Comparison of ENCODE assay signal across 28 mouse cellular contexts in the genomic region with DNA sequence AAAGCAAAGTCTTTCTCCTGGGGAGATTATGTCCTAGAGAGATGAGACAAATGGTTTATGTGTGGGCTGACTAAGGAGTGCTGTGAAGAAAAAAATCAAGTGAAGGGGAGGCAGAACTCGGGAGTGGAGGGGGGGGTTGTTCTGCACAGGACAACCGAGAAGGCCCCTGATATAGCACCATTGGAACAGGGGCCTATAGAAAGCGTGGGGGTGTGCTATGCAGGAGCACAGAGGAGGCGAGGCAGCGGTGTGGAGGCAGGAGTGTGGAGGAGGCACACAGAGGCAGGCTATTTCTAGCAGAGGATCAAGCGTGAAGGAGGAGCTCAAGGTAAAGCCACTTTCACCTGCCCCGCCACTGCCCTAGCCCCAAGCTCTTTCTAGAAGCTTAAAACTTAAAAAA.
A peak's percentile ranks its signal among the peaks of the same experiment; 100 is the strongest.
DNase-seq lines count a peak whose midpoint lies in the region; ATAC-seq and TF ChIP-seq lines count a peak whose summit lies in the region.
"Had no signal": no experiment of that assay in that cellular context is flagged by ENCODE, and none has a peak within 500 bp of the region (broad histone marks: within the 10 kb centered on the region; RNA-seq: fewer than 3 reads in every experiment).

No protein-coding gene starts in this region.

- intact Hi-C loops in left cerebral cortex, adult 2 months (cut with DNase I): no loop called here

- ATAC-seq in midbrain, embryonic 13.5 days: 0 out of 2 replicates have a peak, but pooled peaks have one; percentile 27
- ATAC-seq in midbrain, embryonic 15.5 days (replicated peaks): no peak
- ATAC-seq: forebrain, embryonic 14.5 days; intestine, postnatal 0 days; Patski had no signal

- H3K4me1 ChIP-seq in midbrain, embryonic 13.5 days (replicated peaks): no peaks in the 10 kb centered on the region
- no peaks in the 10 kb centered on the region for H3K4me1 ChIP-seq in midbrain, embryonic 15.5 days
- H3K4me1 ChIP-seq in embryonic facial prominence, embryonic 10.5 days: peaks cover under 1% of the 10 kb centered on the region; the same call in 1 of the 2 replicates
- H3K4me1 ChIP-seq: embryonic facial prominence, embryonic 12.5 days; heart, embryonic 12.5 days; limb, embryonic 12.5 days; liver, embryonic 15.5 days; neural tube, embryonic 15.5 days; stomach, embryonic 15.5 days had no signal

- no peak for TF ChIP-seq CTCF in left cerebral cortex, adult 2 months (IDR thresholded peaks at IDR 0.05)

- no peak overlapping the region for H3K9ac ChIP-seq in midbrain, embryonic 13.5 days (replicated peaks)
- no peak overlapping the region for H3K9ac ChIP-seq in midbrain, embryonic 15.5 days
- H3K9ac ChIP-seq: embryonic facial prominence, embryonic 12.5 days; heart, embryonic 12.5 days; hindbrain, embryonic 14.5 days; limb, embryonic 12.5 days; liver, embryonic 15.5 days; lung, embryonic 14.5 days; neural tube, embryonic 15.5 days; stomach, embryonic 15.5 days had no signal

- H3K4me2 ChIP-seq in midbrain, embryonic 13.5 days (replicated peaks): no peak overlapping the region
- H3K4me2 ChIP-seq in midbrain, embryonic 15.5 days: no peak overlapping the region
- H3K4me2 ChIP-seq: embryonic facial prominence, embryonic 12.5 days; heart, embryonic 12.5 days; hindbrain, embryonic 14.5 days; limb, embryonic 12.5 days; liver, embryonic 15.5 days; lung, embryonic 14.5 days; neural tube, embryonic 15.5 days; stomach, embryonic 15.5 days had no signal

- peak overlapping the region; percentile 15; the same call in 1 of the 2 replicates for H3K27ac ChIP-seq in left cerebral cortex, adult 2 months
- H3K27ac ChIP-seq in midbrain, embryonic 13.5 days: no peak overlapping the region
- no peak overlapping the region for H3K27ac ChIP-seq in midbrain, embryonic 15.5 days
- H3K27ac ChIP-seq in embryonic facial prominence, embryonic 10.5 days (replicated peaks): 0 out of 2 replicates have a peak overlapping the region, but pooled peaks have one; percentile 14
- H3K27ac ChIP-seq: embryonic facial prominence, embryonic 12.5 days; gastrocnemius, adult 2 months; heart, adult 2 months; hindbrain, embryonic 14.5 days; limb, embryonic 12.5 days; liver, embryonic 15.5 days; neural tube, embryonic 15.5 days; stomach, embryonic 15.5 days had no signal

- WGBS in midbrain, embryonic 13.5 days: 40% methylated on average over 7 of the region's 7 CpGs
- WGBS in midbrain, embryonic 15.5 days: 31% methylated on average over 7 of the region's 7 CpGs
- 64% methylated on average over 7 of the region's 7 CpGs for whole genome bisulfite sequencing in embryonic facial prominence, embryonic 10.5 days

- peaks cover 2% of the 10 kb centered on the region; the same call in 1 of the 2 replicates for H3K27me3 ChIP-seq in midbrain, embryonic 13.5 days
- no peaks in the 10 kb centered on the region for H3K27me3 ChIP-seq in midbrain, embryonic 15.5 days (replicated peaks)
- H3K27me3 ChIP-seq in embryonic facial prominence, embryonic 10.5 days (replicated peaks; ENCODE audit: low read depth, poor library complexity, severe bottlenecking): no peaks in the 10 kb centered on the region
- H3K27me3 ChIP-seq: embryonic facial prominence, embryonic 12.5 days; heart, embryonic 12.5 days; limb, embryonic 12.5 days; liver, embryonic 15.5 days; neural tube, embryonic 15.5 days; Patski; stomach, embryonic 15.5 days had no signal

- no peak overlapping the region for H3K4me3 ChIP-seq in left cerebral cortex, adult 2 months
- H3K4me3 ChIP-seq in midbrain, embryonic 13.5 days (replicated peaks): no peak overlapping the region
- H3K4me3 ChIP-seq in midbrain, embryonic 15.5 days: no peak overlapping the region
- H3K4me3 ChIP-seq in embryonic facial prominence, embryonic 10.5 days: no peak overlapping the region
- H3K4me3 ChIP-seq: embryonic facial prominence, embryonic 12.5 days; gastrocnemius, adult 2 months; heart, adult 2 months; heart, embryonic 12.5 days; limb, embryonic 12.5 days; liver, embryonic 15.5 days; neural tube, embryonic 15.5 days; stomach, embryonic 15.5 days had no signal

- peak; percentile 40 for DNase-seq in kidney, adult 11 months
- no peak for DNase-seq in kidney, adult 9 months
- peak; percentile 19 to 20 for DNase-seq in left cerebral cortex, adult 2 months (ENCODE audit: extremely low spot score in 1 of 2, low spot score in 2 of 2)
- DNase-seq in left cerebral cortex, adult 11 months (ENCODE audit: low spot score): no peak
- no peak for DNase-seq in embryonic facial prominence, embryonic 10.5 days (ENCODE audit: low spot score)
- DNase-seq: adrenal gland, postnatal 10 days; cerebellum, adult 11 months; cerebellum, adult 9-10 months; cerebellum, postnatal 36 days; gastrocnemius, adult 2 months; gastrocnemius, postnatal 36 days; heart, adult 2 months; layer of hippocampus, adult 9-11 months; lung, embryonic 14.5 days; lung, postnatal 14 days; retina, postnatal 1 day had no signal

- H3K9me3 ChIP-seq in midbrain, embryonic 13.5 days: no peaks in the 10 kb centered on the region
- no peaks in the 10 kb centered on the region for H3K9me3 ChIP-seq in midbrain, embryonic 15.5 days
- H3K9me3 ChIP-seq in embryonic facial prominence, embryonic 10.5 days: no peaks in the 10 kb centered on the region; the same call in 1 of the 2 replicates
- H3K9me3 ChIP-seq: embryonic facial prominence, embryonic 12.5 days; heart, embryonic 12.5 days; limb, embryonic 12.5 days; liver, embryonic 15.5 days; neural tube, embryonic 15.5 days; stomach, embryonic 15.5 days had no signal

- no peaks in the 10 kb centered on the region for H3K36me3 ChIP-seq in midbrain, embryonic 13.5 days
- no peaks in the 10 kb centered on the region for H3K36me3 ChIP-seq in midbrain, embryonic 15.5 days (replicated peaks)
- H3K36me3 ChIP-seq in embryonic facial prominence, embryonic 10.5 days (replicated peaks): no peaks in the 10 kb centered on the region
- H3K36me3 ChIP-seq: embryonic facial prominence, embryonic 12.5 days; heart, embryonic 12.5 days; limb, embryonic 12.5 days; liver, embryonic 15.5 days; neural tube, embryonic 15.5 days; stomach, embryonic 15.5 days had no signal

Comparison
In these comparisons a context has a peak if more than half of its experiments do, and no peak if none do; other contexts are left out.
1. DNase-seq: peak in kidney, adult 11 months (single experiment) and left cerebral cortex, adult 2 months (2 of 2); none in kidney, adult 9 months (single experiment), left cerebral cortex, adult 11 months (single experiment) and embryonic facial prominence, embryonic 10.5 days (single experiment).
2. H3K27ac ChIP-seq: peak in left cerebral cortex, adult 2 months (single experiment) and embryonic facial prominence, embryonic 10.5 days (single experiment); none in midbrain, embryonic 13.5 days (single experiment) and midbrain, embryonic 15.5 days (single experiment).